Mouse (Mus musculus): ENCODE results near the gene Ism2. TPM values are rescaled to one million over a fixed set of nuclear protein-coding genes. Genes with fewer than 3 reads are reported as not detected.
A peak's percentile ranks its signal among the peaks of the same experiment; 100 is the strongest.

Ism2 gene
- polyA plus RNA-seq (2015; fragmentation: Nextera tagmentation; extraction: Ambion mirVana): 0.13 and 0.16 TPM in 2 replicates

DNA sequence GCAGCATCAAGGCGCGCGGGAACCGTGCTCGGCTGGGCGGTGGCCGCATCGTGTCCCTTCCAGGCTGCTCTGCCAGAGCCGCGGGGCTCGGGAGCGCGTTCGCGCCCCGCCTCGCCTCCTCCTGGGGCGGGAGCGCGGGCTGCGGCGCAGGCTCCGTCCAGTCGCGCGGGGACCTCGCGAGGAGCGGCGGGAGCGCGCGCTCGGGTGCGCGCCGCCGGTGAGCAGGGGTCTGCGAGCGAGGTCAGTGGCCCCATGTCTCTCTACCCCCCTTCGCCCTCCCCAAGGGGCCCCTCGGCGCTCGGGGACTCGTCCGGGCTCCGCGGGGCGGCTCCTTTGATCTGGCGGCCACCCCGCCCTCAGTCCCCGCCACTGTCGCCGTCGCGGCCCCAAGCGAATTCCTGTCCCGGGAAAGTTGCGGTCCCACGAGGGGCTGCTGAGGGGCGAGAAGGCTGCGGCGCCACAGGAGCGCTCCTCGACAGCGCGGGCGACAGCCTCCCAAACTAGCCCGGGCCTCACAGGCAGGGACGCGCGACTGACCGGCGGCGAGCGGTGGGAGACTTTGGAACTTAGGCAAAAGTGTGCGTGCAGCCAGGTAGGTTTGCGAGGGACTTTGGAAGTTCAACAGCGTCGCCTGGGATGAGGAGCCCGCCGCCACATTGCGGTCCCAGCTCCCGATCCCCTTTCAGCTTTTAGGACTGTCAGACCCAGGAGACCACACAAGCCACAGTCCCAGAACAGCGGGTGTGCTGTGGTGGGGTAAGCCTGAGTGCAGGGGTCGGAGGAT is at the start of gene Ism2:
Gene Ism2 (minus strand): TSS at position 49 of the 784 bp plus-strand sequence.
- Histone ChIP-seq H3K9ac (ENCODE audit: low read depth, low read length) (peak within 1 kb of the TSS; percentile 58), H3K36me3 (ENCODE audit: control insufficient read depth, insufficient read depth) (no peaks in the 10 kb centered on the region), H3K27ac (ENCODE audit: low read length) (no peak within 1 kb of the TSS), H3K4me1 (ENCODE audit: control insufficient read depth, low read depth, low read length) (no peaks in the 10 kb centered on the region; the same call in 1 of the 2 replicates), H3K4me3 (ENCODE audit: low read depth, low read length) (peak within 1 kb of the TSS; percentile 66), H3K9me3 (replicated peaks; ENCODE audit: control insufficient read depth, low read length) (no peaks in the 10 kb centered on the region), H3K27me3 (ENCODE audit: control insufficient read depth, insufficient read depth, low read depth, low read length) (peaks cover 36% of the 10 kb centered on the region), H3K4me2 (ENCODE audit: low read depth, low read length) (peak within 1 kb of the TSS; percentile 75)
- ATAC-seq (ENCODE audit: low read depth): peak; percentile 68
- under 1% methylated on average over 78 of the region's 86 CpGs for WGBS (ENCODE audit: insufficient replicate concordance)

- 60% methylated on average over 2 of the region's 2 CpGs for WGBS (ENCODE audit: insufficient replicate concordance)
- H3K36me3 ChIP-seq (ENCODE audit: control insufficient read depth, insufficient read depth): no peaks in the 10 kb centered on the region; the same call in 1 of the 2 replicates
- no peak overlapping the region for H3K4me3 ChIP-seq (ENCODE audit: low read depth, low read length)
- H3K4me1 ChIP-seq (ENCODE audit: control insufficient read depth, low read depth, low read length): no peaks in the 10 kb centered on the region
- H3K9me3 ChIP-seq (replicated peaks; ENCODE audit: control insufficient read depth, low read length): no peaks in the 10 kb centered on the region
- ATAC-seq (ENCODE audit: low read depth): 0 out of 2 replicates have a peak, but pooled peaks have one; percentile 16
- no peak overlapping the region for H3K4me2 ChIP-seq (ENCODE audit: low read depth, low read length)
- no peaks in the 10 kb centered on the region for H3K27me3 ChIP-seq (ENCODE audit: control insufficient read depth, insufficient read depth, low read depth, low read length)
- H3K9ac ChIP-seq (ENCODE audit: low read depth, low read length): no peak overlapping the region
- no peak overlapping the region for H3K27ac ChIP-seq (ENCODE audit: low read length)
Observed at GRCm38 (mm10) chr12:87348029-87348428, 48.5 kb upstream of the Ism2 start.

DNA sequence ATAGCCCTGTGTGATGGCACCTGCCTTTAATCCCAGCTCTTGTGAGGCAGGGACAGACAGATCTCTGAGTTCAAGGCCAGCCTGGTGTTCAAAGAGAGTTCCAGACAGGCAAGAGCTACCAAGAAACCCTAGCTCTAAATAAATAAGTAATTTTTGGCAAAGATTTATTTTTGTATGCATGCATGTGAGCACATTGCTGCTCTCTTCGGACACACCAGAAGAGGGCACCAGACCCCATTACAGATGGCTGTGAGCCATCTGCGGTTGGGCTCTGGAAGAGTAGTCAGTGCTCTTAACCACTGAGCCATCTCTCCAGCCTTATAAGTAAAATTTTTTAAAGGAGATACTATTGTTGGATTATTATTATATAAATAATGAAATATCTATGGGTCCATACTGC is 48.0 kb upstream of the Ism2 start:
- H3K4me2 ChIP-seq (ENCODE audit: low read depth, low read length): no peak overlapping the region
- no peak overlapping the region for H3K27ac ChIP-seq (ENCODE audit: low read length)
- no peaks in the 10 kb centered on the region for H3K27me3 ChIP-seq (ENCODE audit: control insufficient read depth, insufficient read depth, low read depth, low read length)
- H3K9me3 ChIP-seq (replicated peaks; ENCODE audit: control insufficient read depth, low read length): no peaks in the 10 kb centered on the region
- WGBS (ENCODE audit: insufficient replicate concordance): 79% methylated on average over 2 of the region's 2 CpGs
- no peaks in the 10 kb centered on the region; the same call in 1 of the 2 replicates for H3K36me3 ChIP-seq (ENCODE audit: control insufficient read depth, insufficient read depth)
- H3K4me1 ChIP-seq (ENCODE audit: control insufficient read depth, low read depth, low read length): no peaks in the 10 kb centered on the region
- ATAC-seq (ENCODE audit: low read depth): no peak
- H3K9ac ChIP-seq (ENCODE audit: low read depth, low read length): no peak overlapping the region
- H3K4me3 ChIP-seq (ENCODE audit: low read depth, low read length): no peak overlapping the region

DNA sequence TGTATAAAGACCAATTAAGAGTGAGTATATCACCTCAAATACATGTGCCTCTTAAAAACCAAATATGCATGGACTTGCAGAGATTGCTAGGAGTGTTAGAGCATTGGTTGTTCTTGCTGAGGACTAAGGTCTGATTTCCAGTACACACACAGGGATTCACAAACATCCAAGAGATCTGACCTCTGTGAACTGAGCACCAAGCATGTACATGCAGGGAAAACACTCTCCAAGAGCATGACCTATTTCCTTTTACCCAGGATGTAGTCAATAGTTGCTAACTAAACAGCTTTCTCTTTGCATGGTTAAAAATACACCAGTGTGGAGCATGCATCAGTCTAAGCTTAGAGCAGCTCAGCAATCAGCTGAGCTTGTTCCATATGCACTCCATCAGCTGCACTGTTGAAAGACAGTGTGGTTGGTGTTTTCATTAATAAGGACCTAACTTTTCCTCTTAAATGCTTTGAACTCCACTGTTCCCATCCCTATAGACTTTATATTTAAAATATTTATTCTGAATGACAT is 43.6 kb upstream of the Ism2 start:
- Histone ChIP-seq H3K27ac (ENCODE audit: low read length) (no peak overlapping the region), H3K9me3 (replicated peaks; ENCODE audit: control insufficient read depth, low read length) (no peaks in the 10 kb centered on the region), H3K9ac (ENCODE audit: low read depth, low read length) (no peak overlapping the region), H3K4me2 (ENCODE audit: low read depth, low read length) (no peak overlapping the region), H3K4me3 (ENCODE audit: low read depth, low read length) (no peak overlapping the region), H3K4me1 (ENCODE audit: control insufficient read depth, low read depth, low read length) (no peaks in the 10 kb centered on the region), H3K36me3 (ENCODE audit: control insufficient read depth, insufficient read depth) (no peaks in the 10 kb centered on the region; the same call in 1 of the 2 replicates), H3K27me3 (ENCODE audit: control insufficient read depth, insufficient read depth, low read depth, low read length) (no peaks in the 10 kb centered on the region)
- peak; percentile 76 for ATAC-seq (ENCODE audit: low read depth)

GRCm38 (mm10) chr12:87338082-87338481 is 38.6 kb upstream of the Ism2 start:
- Histone ChIP-seq H3K9ac (ENCODE audit: low read depth, low read length) (no peak overlapping the region), H3K9me3 (replicated peaks; ENCODE audit: control insufficient read depth, low read length) (no peaks in the 10 kb centered on the region), H3K4me1 (ENCODE audit: control insufficient read depth, low read depth, low read length) (no peaks in the 10 kb centered on the region), H3K4me3 (ENCODE audit: low read depth, low read length) (no peak overlapping the region), H3K27ac (ENCODE audit: low read length) (no peak overlapping the region), H3K4me2 (ENCODE audit: low read depth, low read length) (no peak overlapping the region), H3K27me3 (ENCODE audit: control insufficient read depth, insufficient read depth, low read depth, low read length) (no peaks in the 10 kb centered on the region), H3K36me3 (ENCODE audit: control insufficient read depth, insufficient read depth) (no peaks in the 10 kb centered on the region)
- ATAC-seq (ENCODE audit: low read depth): peak; percentile 61; the same call in 1 of the 2 replicates
- WGBS (ENCODE audit: insufficient replicate concordance): 62% methylated on average over 4 of the region's 4 CpGs

DNA sequence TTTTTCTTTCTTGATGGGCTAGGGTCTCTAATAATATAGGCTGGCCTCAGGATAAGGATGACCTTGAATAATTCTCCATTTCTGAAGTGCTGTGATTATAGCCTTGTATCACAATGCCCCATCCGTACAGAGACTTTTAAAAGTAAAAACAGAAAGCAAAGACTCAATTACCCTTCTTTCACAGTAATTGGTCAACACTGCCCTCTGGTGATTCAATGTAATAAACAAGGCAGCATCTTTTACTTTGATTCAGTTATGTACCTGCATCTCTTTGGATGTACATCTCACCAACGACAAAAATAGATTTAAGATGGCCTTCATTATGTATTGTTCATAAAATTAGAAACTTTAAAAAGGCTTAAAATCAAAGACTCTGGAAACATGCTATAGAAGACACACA is 35.4 kb upstream of the Ism2 start:
- Histone ChIP-seq H3K4me2 (ENCODE audit: low read depth, low read length) (no peak overlapping the region), H3K27me3 (ENCODE audit: control insufficient read depth, insufficient read depth, low read depth, low read length) (no peaks in the 10 kb centered on the region), H3K9me3 (replicated peaks; ENCODE audit: control insufficient read depth, low read length) (no peaks in the 10 kb centered on the region), H3K27ac (ENCODE audit: low read length) (no peak overlapping the region), H3K4me1 (ENCODE audit: control insufficient read depth, low read depth, low read length) (no peaks in the 10 kb centered on the region), H3K4me3 (ENCODE audit: low read depth, low read length) (no peak overlapping the region), H3K36me3 (ENCODE audit: control insufficient read depth, insufficient read depth) (no peaks in the 10 kb centered on the region), H3K9ac (ENCODE audit: low read depth, low read length) (no peak overlapping the region)
- no peak for ATAC-seq (ENCODE audit: low read depth)
- 22% methylated on average over 2 of the region's 2 CpGs for WGBS (ENCODE audit: insufficient replicate concordance)

DNA sequence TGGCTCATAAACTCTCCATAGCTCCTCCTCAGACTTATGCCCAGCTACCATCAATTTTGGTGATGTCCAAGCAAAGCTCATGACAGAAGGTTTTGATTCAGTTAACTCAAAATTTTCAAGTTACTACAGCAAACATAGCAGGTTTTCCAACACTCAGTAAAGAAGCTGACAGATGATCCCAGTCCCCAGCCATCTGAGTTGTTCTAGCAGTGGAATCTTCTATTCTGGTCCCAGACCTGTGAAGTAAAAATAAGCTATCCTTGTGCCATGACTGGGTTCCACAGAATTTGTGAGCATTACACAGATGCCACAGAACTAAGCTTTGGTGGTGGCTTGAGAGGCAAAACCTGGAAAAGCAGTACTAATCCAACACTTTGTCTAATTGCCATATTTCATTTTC is 34.3 kb upstream of the Ism2 start:
- Histone ChIP-seq H3K4me2 (ENCODE audit: low read depth, low read length) (no peak overlapping the region), H3K4me1 (ENCODE audit: control insufficient read depth, low read depth, low read length) (no peaks in the 10 kb centered on the region), H3K9me3 (replicated peaks; ENCODE audit: control insufficient read depth, low read length) (no peaks in the 10 kb centered on the region), H3K27ac (ENCODE audit: low read length) (no peak overlapping the region), H3K4me3 (ENCODE audit: low read depth, low read length) (no peak overlapping the region), H3K36me3 (ENCODE audit: control insufficient read depth, insufficient read depth) (no peaks in the 10 kb centered on the region), H3K9ac (ENCODE audit: low read depth, low read length) (no peak overlapping the region), H3K27me3 (ENCODE audit: control insufficient read depth, insufficient read depth, low read depth, low read length) (no peaks in the 10 kb centered on the region)
- ATAC-seq (ENCODE audit: low read depth): no peak

DNA sequence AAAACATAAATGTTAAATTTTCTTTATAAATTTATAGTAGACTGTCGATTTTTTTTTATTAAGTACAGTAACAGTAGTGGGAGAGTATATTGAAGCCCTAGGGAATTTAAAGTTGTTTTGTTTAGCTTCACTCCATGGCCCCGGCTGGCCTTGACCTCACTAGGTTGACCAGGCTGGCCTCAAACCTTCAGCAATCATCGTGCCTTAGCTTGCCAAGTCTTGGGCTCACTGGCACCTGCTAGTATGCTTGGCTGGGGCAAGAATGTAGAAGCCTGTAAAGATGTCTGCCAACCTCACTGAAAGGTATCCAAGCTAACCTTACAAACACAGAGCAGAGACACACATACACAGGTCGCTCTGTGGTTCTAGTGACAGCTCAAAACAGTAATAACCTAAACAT is 33.0 kb upstream of the Ism2 start:
- ATAC-seq (ENCODE audit: low read depth): no peak
- no peaks in the 10 kb centered on the region for H3K36me3 ChIP-seq (ENCODE audit: control insufficient read depth, insufficient read depth)
- no peaks in the 10 kb centered on the region for H3K9me3 ChIP-seq (replicated peaks; ENCODE audit: control insufficient read depth, low read length)
- 67% methylated on average over 4 of the region's 4 CpGs for WGBS (ENCODE audit: insufficient replicate concordance)
- H3K9ac ChIP-seq (ENCODE audit: low read depth, low read length): no peak overlapping the region
- no peaks in the 10 kb centered on the region for H3K27me3 ChIP-seq (ENCODE audit: control insufficient read depth, insufficient read depth, low read depth, low read length)
- no peaks in the 10 kb centered on the region; the same call in 1 of the 2 replicates for H3K4me1 ChIP-seq (ENCODE audit: control insufficient read depth, low read depth, low read length)
- no peak overlapping the region for H3K27ac ChIP-seq (ENCODE audit: low read length)
- no peak overlapping the region for H3K4me2 ChIP-seq (ENCODE audit: low read depth, low read length)
- H3K4me3 ChIP-seq (ENCODE audit: low read depth, low read length): no peak overlapping the region

GRCm38 (mm10) chr12:87331908-87332307 is 32.4 kb upstream of the Ism2 start:
- Histone ChIP-seq H3K27me3 (ENCODE audit: control insufficient read depth, insufficient read depth, low read depth, low read length) (no peaks in the 10 kb centered on the region), H3K27ac (ENCODE audit: low read length) (no peak overlapping the region), H3K36me3 (ENCODE audit: control insufficient read depth, insufficient read depth) (no peaks in the 10 kb centered on the region), H3K4me1 (ENCODE audit: control insufficient read depth, low read depth, low read length) (no peaks in the 10 kb centered on the region; the same call in 1 of the 2 replicates), H3K9ac (ENCODE audit: low read depth, low read length) (no peak overlapping the region), H3K4me2 (ENCODE audit: low read depth, low read length) (no peak overlapping the region), H3K4me3 (ENCODE audit: low read depth, low read length) (no peak overlapping the region), H3K9me3 (replicated peaks; ENCODE audit: control insufficient read depth, low read length) (no peaks in the 10 kb centered on the region)
- WGBS (ENCODE audit: insufficient replicate concordance): 23% methylated on average over 5 of the region's 5 CpGs
- no peak for ATAC-seq (ENCODE audit: low read depth)
